Mouse (Mus musculus) forebrain, embryonic 15.5 days (tissue): ENCODE results near the gene Hoxc10. TPM values are rescaled to one million over a fixed set of nuclear protein-coding genes. Genes with fewer than 3 reads are reported as not detected.

Experiments
- ATAC-seq: fragments of 200-750 bp; cut with Nextera tagmentation; replicated peaks from 2 replicates; pipeline ENCODE4 v1.8.0; 2017; ENCODE audit warnings: mild to moderate bottlenecking, moderate TSS enrichment, moderate library complexity
- H3K27ac ChIP-seq: fragments of 300-500 bp; sonication (generic); replicated peaks from 2 replicates; pipeline ENCODE4 v1.5.1; 2015; ENCODE audit warnings: mild to moderate bottlenecking, inconsistent platforms
- H3K27me3 ChIP-seq: fragments of 300-500 bp; sonication (generic); 2 replicates; pipeline ENCODE4 v1.6.1; 2015; ENCODE audit warnings: inconsistent platforms
- H3K36me3 ChIP-seq: fragments of 300-500 bp; sonication (generic); 2 replicates; pipeline ENCODE4 v1.6.1; 2015; ENCODE audit warnings: mild to moderate bottlenecking, inconsistent platforms
- H3K4me1 ChIP-seq: fragments of 300-500 bp; sonication (generic); 2 replicates; pipeline ENCODE4 v1.6.1; 2015; ENCODE audit warnings: inconsistent platforms
- H3K4me2 ChIP-seq: fragments of 300-500 bp; sonication (generic); replicated peaks from 2 replicates; pipeline ENCODE4 v1.6.1; 2015; ENCODE audit warnings: mild to moderate bottlenecking, inconsistent platforms
- H3K4me3 ChIP-seq: fragments of 300-500 bp; sonication (generic); 2 replicates; pipeline ENCODE4 v1.5.1; 2015; ENCODE audit warnings: mild to moderate bottlenecking, inconsistent platforms
- H3K9ac ChIP-seq: fragments of 300-500 bp; sonication (generic); replicated peaks from 2 replicates; pipeline ENCODE4 v1.6.1; 2015; ENCODE audit warnings: mild to moderate bottlenecking, inconsistent platforms
- H3K9me3 ChIP-seq: fragments of 300-500 bp; sonication (generic); 2 replicates; pipeline ENCODE4 v1.6.1; 2016; ENCODE audit warnings: inconsistent platforms
- WGBS: fragments of 180-500 bp; shearing (Covaris S2); methylation state at CpG from one replicate; pipeline ENCODE4 v1.1.7; 2015; ENCODE audit warnings: mixed read lengths; 5-methylcytosine and 5-hydroxymethylcytosine counted together
- polyA plus RNA-seq: library from polyadenylated mRNA; unstranded; fragments of >200 nt; fragmentation: Nextera tagmentation; extraction: Ambion mirVana; gene quantifications from 2 replicates; pipeline ENCODE4 v1.2.1, GENCODE M21; 2015

Gene Hoxc10
- polyA plus RNA-seq, 1 experiment from 2014 or later: not detected

GRCm38 (mm10) chr15:102965003-102965891, 1.3 kb upstream of the Hoxc10 start:
- ATAC-seq: no peak
- H3K27me3 ChIP-seq: peaks cover 95% of the 10 kb centered on the region
- H3K9ac ChIP-seq: no peak overlapping the region
- no peak overlapping the region for H3K4me3 ChIP-seq
- H3K36me3 ChIP-seq: no peaks in the 10 kb centered on the region
- WGBS: 3% methylated on average over 26 of the region's 26 CpGs
- peaks cover 7% of the 10 kb centered on the region for H3K4me1 ChIP-seq
- no peaks in the 10 kb centered on the region for H3K9me3 ChIP-seq
- no peak overlapping the region for H3K4me2 ChIP-seq
- no peak overlapping the region for H3K27ac ChIP-seq

GRCm38 (mm10) chr15:102965892-102966775, 462 bp upstream of the Hoxc10 start:
- Histone ChIP-seq H3K4me2 (0 out of 2 replicates have a peak overlapping the region, but pooled peaks have one; percentile 8), H3K4me1 (peaks cover 7% of the 10 kb centered on the region), H3K36me3 (no peaks in the 10 kb centered on the region), H3K4me3 (peak overlapping the region; percentile 12; the same call in 1 of the 2 replicates), H3K9ac (no peak overlapping the region), H3K27ac (no peak overlapping the region), H3K9me3 (no peaks in the 10 kb centered on the region), H3K27me3 (peaks cover 96% of the 10 kb centered on the region)
- WGBS: 2% methylated on average over 30 of the region's 30 CpGs
- ATAC-seq: 0 out of 2 replicates have a peak, but pooled peaks have one; percentile 19

- no peaks in the 10 kb centered on the region for H3K9me3 ChIP-seq
- peak within 1 kb of the TSS; percentile 12; the same call in 1 of the 2 replicates for H3K4me3 ChIP-seq
- 0 out of 2 replicates have a peak within 1 kb of the TSS, but pooled peaks have one; percentile 8 for H3K4me2 ChIP-seq
- ATAC-seq: no peak
- WGBS: 2% methylated on average over 12 of the region's 12 CpGs
- peaks cover 7% of the 10 kb centered on the region for H3K4me1 ChIP-seq
- H3K27me3 ChIP-seq: peaks cover 98% of the 10 kb centered on the region
- H3K36me3 ChIP-seq: no peaks in the 10 kb centered on the region
- no peak within 1 kb of the TSS for H3K27ac ChIP-seq
- no peak within 1 kb of the TSS for H3K9ac ChIP-seq
These were observed 615 bp downstream of the Hoxc10 start, which contains the start of gene Hoxc5 for GRCm38 (mm10) chr15:102967312-102967510. Hoxc5 (plus strand) TSS chr15:102967443.

- H3K4me1 ChIP-seq: peaks cover 7% of the 10 kb centered on the region
- 1% methylated on average over 34 of the region's 34 CpGs for WGBS
- no peak overlapping the region for H3K4me2 ChIP-seq
- peaks cover 98% of the 10 kb centered on the region for H3K27me3 ChIP-seq
- ATAC-seq: no peak
- no peak overlapping the region for H3K4me3 ChIP-seq
- H3K36me3 ChIP-seq: no peaks in the 10 kb centered on the region
- H3K9ac ChIP-seq: no peak overlapping the region
- no peaks in the 10 kb centered on the region for H3K9me3 ChIP-seq
- no peak overlapping the region for H3K27ac ChIP-seq
These were observed 1.2 kb downstream of the Hoxc10 start for GRCm38 (mm10) chr15:102967511-102968397.

GRCm38 (mm10) chr15:102969296-102969695, 2.7 kb downstream of the Hoxc10 start:
- Histone ChIP-seq H3K36me3 (no peaks in the 10 kb centered on the region), H3K27me3 (peaks cover 98% of the 10 kb centered on the region), H3K4me1 (peaks cover 7% of the 10 kb centered on the region), H3K27ac (no peak overlapping the region), H3K4me2 (no peak overlapping the region), H3K9me3 (no peaks in the 10 kb centered on the region), H3K9ac (no peak overlapping the region), H3K4me3 (no peak overlapping the region)
- no peak for ATAC-seq
- WGBS: 28% methylated on average over 1 of the region's 1 CpGs

- Histone ChIP-seq H3K9ac (no peak overlapping the region), H3K27ac (no peak overlapping the region), H3K4me1 (peaks cover 7% of the 10 kb centered on the region), H3K27me3 (peaks cover 98% of the 10 kb centered on the region), H3K4me2 (no peak overlapping the region), H3K9me3 (no peaks in the 10 kb centered on the region), H3K36me3 (no peaks in the 10 kb centered on the region), H3K4me3 (no peak overlapping the region)
- WGBS: 2% methylated on average over 12 of the region's 12 CpGs
- no peak for ATAC-seq
These were observed 4.1 kb downstream of the Hoxc10 start for GRCm38 (mm10) chr15:102970740-102971139.

- no peak overlapping the region for H3K9ac ChIP-seq
- H3K9me3 ChIP-seq: no peaks in the 10 kb centered on the region
- H3K36me3 ChIP-seq: no peaks in the 10 kb centered on the region
- no peaks in the 10 kb centered on the region for H3K4me1 ChIP-seq
- WGBS: under 1% methylated on average over 21 of the region's 21 CpGs
- no peak overlapping the region for H3K27ac ChIP-seq
- ATAC-seq: no peak
- peaks cover 98% of the 10 kb centered on the region for H3K27me3 ChIP-seq
- no peak overlapping the region for H3K4me3 ChIP-seq
- H3K4me2 ChIP-seq: no peak overlapping the region
These were observed 5.7 kb downstream of the Hoxc10 start for GRCm38 (mm10) chr15:102972254-102972653.

GRCm38 (mm10) chr15:102972753-102973152, 6.2 kb downstream of the Hoxc10 start:
- Histone ChIP-seq H3K9me3 (no peaks in the 10 kb centered on the region), H3K4me1 (no peaks in the 10 kb centered on the region), H3K27me3 (peaks cover 98% of the 10 kb centered on the region), H3K4me3 (no peak overlapping the region), H3K36me3 (no peaks in the 10 kb centered on the region), H3K9ac (no peak overlapping the region), H3K4me2 (no peak overlapping the region), H3K27ac (no peak overlapping the region)
- no peak for ATAC-seq
- WGBS: 1% methylated on average over 6 of the region's 6 CpGs

GRCm38 (mm10) chr15:102975034-102975433, 8.4 kb downstream of the Hoxc10 start:
- 6% methylated on average over 7 of the region's 7 CpGs for WGBS
- H3K4me2 ChIP-seq: no peak overlapping the region

GRCm38 (mm10) chr15:102975688-102976111, 9.1 kb downstream of the Hoxc10 start:
- Histone ChIP-seq H3K27ac (no peak overlapping the region), H3K27me3 (peaks cover 100% of the 10 kb centered on the region), H3K4me1 (no peaks in the 10 kb centered on the region), H3K9me3 (no peaks in the 10 kb centered on the region), H3K4me3 (no peak overlapping the region), H3K9ac (no peak overlapping the region), H3K36me3 (no peaks in the 10 kb centered on the region), H3K4me2 (no peak overlapping the region)
- no peak for ATAC-seq
- WGBS: under 1% methylated on average over 21 of the region's 21 CpGs

More at GRCm38 (mm10) chr15:102975034-102975433, 8.4 kb downstream of the Hoxc10 start:
- Histone ChIP-seq H3K27me3 (peaks cover 100% of the 10 kb centered on the region), H3K36me3 (no peaks in the 10 kb centered on the region), H3K9me3 (no peaks in the 10 kb centered on the region), H3K4me3 (no peak overlapping the region), H3K4me1 (no peaks in the 10 kb centered on the region), H3K9ac (no peak overlapping the region), H3K27ac (no peak overlapping the region)
- ATAC-seq: no peak

GRCm38 (mm10) chr15:102976171-102976570, 9.6 kb downstream of the Hoxc10 start, which contains the start of gene Hoxc9:
Hoxc9 (plus strand) TSS chr15:102976439.
- peaks cover under 1% of the 10 kb centered on the region; the same call in 1 of the 2 replicates for H3K4me1 ChIP-seq
- H3K27me3 ChIP-seq: peaks cover 100% of the 10 kb centered on the region
- H3K27ac ChIP-seq: no peak within 1 kb of the TSS
- no peak for ATAC-seq
- no peak within 1 kb of the TSS for H3K4me3 ChIP-seq
- no peak within 1 kb of the TSS for H3K9ac ChIP-seq
- H3K9me3 ChIP-seq: no peaks in the 10 kb centered on the region
- no peak within 1 kb of the TSS for H3K4me2 ChIP-seq
- no peaks in the 10 kb centered on the region for H3K36me3 ChIP-seq
- under 1% methylated on average over 18 of the region's 20 CpGs for WGBS
